Mouse (Mus musculus): Measurements from ENCODE around the gene Nrip3.

- TF ChIP-seq CTCF (IDR thresholded peaks at IDR 0.05; ENCODE audit: borderline replicate concordance, insufficient read depth, low read length) (no peak), POLR2A (IDR thresholded peaks at IDR 0.05; ENCODE audit: low read depth, low read length) (no peak)
Measured at GRCm38 (mm10) chr7:109713434-109713982, 68.3 kb downstream of the Nrip3 start.
